Mouse (Mus musculus): ENCODE data around the gene Slc35b1.
A peak's percentile ranks its signal among the peaks of the same experiment; 100 is the strongest.

Slc35b1 gene

DNA sequence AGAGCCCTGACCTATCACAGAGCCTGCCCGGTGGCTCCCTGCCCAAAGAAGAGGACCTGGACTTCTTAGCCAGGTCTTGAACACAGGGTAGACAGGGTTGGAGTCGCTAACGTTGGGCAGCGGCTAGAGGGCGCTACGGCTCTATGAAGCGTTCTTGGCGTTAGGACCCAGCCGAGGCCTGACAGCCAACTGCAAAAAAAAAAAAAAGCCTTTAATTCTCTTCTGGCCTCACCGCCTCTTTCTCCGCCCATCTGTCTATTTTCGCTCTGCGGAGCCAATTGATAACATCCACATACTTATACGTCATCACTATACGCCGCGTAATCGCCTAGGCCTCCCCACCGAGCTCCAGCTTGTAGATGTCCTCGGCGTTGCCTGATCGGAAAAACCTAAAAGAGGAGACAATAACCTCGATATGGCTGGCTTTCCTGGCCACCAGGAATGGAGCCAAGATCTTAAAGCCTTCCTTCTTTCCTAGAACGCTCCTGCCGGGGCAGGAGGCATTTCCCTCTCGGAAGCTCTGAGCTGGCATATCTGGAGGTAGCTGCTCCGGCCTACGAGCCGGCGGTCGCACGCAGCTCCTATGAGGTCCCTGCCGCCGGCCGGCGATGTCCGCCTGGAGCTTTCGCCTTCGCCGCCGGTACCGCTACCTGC lies at the start of gene Slc35b1:
Gene Slc35b1 (plus strand): TSS at position 374 of the 654 bp plus-strand sequence.
- DNase-seq (ENCODE audit: low read depth) = peak; percentile 96

GRCm38 (mm10) chr11:95336568-95337128 lies 47.8 kb upstream of the Slc35b1 start, which contains the start of gene Fam117a:
Gene Fam117a (plus strand): TSS chr11:95337018.
- peak; percentile 84 for DNase-seq (ENCODE audit: low read depth)

DNA sequence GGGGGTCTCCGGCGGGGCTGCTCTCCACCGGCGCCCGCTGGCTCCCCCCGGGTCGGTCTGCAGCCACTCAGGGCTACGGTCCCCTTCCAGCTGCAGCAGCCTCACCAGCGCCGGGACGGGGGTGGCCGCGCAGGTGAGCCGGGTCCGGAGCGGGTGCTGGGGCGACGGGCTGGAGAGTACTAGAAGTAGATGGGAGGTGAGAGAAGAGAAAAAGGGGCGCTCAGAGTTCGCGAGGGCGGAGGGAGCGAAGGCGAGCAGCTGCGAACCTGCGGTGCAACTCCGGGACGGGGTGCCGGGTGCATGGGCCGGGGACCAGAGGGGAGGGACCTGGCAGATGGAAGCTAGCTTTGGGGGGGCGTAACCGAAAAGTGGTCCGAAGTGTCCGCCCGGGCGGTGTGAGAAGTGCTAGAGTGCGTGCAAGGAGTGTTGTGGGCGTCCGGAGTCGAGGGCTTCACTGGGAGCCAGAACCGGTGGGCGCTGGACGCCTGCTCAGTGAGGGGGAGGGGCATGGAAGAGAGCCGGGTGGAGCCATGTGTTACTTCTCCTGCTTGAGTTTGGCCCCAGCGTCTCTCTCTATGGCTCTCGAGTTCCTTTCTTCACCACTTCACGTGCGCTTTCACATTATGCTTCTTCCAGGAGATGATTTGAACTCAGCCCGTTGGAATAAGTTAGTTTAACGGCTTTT lies 47.2 kb upstream of the Slc35b1 start:
- no peak for DNase-seq (ENCODE audit: low read depth)

GRCm38 (mm10) chr11:95337846-95338342 lies 46.6 kb upstream of the Slc35b1 start:
- DNase-seq (ENCODE audit: low read depth) = no peak

- DNase-seq (ENCODE audit: low read depth) = no peak
Measured at GRCm38 (mm10) chr11:95339471-95340021, 44.9 kb upstream of the Slc35b1 start.

DNA sequence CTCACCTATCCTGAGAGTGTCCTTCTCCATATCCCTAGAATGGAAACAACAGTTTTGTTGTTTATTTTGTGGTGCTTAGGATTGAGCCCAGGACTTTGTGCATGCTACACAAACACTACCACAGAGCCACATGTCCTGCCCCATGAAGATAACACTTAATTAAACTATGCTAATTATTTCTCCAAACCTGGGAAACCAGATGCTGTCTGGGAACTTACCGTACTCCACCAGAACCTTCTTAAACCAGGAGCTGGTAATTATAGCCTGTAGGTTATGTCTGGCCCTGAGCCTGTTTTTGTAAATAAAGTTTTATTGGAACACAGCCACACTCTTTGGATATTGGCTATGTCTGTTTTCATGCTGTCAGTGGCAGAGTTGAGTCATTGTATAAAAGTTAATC lies 44.2 kb upstream of the Slc35b1 start:
- no peak for DNase-seq (ENCODE audit: low read depth)

DNA sequence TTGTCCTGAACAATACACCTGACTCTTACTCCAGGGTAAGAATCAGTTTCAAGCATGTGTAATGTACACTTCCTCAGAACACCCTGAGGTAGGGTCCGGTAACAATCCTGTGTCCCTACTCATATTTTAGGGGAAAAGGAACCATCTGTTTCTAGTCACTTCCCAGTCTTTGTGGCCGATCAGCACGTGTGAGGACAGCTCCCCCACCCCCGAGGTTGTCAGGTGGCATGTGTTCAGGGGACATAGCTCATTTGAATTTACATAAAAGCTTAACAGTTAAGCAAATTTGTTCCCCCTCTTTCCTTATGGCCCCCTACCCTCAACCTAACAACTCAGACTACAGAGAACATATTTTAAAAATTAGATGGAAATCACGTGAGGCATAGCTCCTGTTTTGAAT lies 43.8 kb upstream of the Slc35b1 start:
- no peak for DNase-seq (ENCODE audit: low read depth)

GRCm38 (mm10) chr11:95343180-95343579 lies 41.3 kb upstream of the Slc35b1 start:
- DNase-seq (ENCODE audit: low read depth) = no peak

DNA sequence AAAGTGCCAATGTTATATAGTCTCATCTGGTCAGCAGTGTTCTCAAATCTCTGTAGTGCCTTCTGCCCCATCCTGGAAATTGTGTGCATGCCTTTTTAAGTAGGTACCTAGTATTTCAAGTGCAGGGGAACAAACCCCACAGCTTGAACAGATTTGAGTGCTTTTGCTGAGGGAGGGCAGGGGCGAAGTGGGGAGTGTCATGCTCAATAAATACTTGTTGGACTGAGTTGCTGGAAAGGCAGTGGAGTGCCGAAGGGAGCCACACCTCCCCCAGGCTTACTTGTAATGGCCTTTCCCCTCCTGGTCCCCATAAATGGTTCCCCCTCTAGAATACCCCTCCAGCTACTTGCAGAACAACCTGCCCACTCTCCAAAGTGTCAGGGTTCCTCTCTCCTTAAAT lies 40.3 kb upstream of the Slc35b1 start:
- DNase-seq (ENCODE audit: low read depth) = no peak

GRCm38 (mm10) chr11:95350289-95350688 lies 34.2 kb upstream of the Slc35b1 start:
- no peak for DNase-seq (ENCODE audit: low read depth)

- no peak for DNase-seq (ENCODE audit: low read depth)
Measured at GRCm38 (mm10) chr11:95350960-95351359, 33.5 kb upstream of the Slc35b1 start.

DNA sequence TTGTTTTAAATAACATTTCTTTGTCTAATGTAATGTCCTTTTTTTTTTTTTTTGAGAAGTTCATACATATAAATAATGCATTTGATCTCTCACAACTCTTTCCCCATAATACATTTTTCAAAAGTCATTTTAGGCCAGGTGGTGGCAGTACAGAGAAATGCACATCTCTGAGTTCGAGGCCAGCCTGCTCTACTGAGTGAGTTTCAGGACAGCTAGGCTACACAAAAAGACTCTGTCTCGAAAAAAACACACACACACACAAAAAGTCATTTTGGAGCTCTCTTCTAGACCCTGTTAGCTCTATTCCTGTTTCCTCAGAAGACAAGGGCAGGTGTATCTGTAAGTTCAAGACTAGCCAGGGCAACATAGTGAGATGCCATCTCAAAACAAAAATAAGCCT lies 31.8 kb upstream of the Slc35b1 start:
- no peak for DNase-seq (ENCODE audit: low read depth)

- DNase-seq (ENCODE audit: low read depth) = no peak
Measured at GRCm38 (mm10) chr11:95353226-95353625, 31.3 kb upstream of the Slc35b1 start.

DNA sequence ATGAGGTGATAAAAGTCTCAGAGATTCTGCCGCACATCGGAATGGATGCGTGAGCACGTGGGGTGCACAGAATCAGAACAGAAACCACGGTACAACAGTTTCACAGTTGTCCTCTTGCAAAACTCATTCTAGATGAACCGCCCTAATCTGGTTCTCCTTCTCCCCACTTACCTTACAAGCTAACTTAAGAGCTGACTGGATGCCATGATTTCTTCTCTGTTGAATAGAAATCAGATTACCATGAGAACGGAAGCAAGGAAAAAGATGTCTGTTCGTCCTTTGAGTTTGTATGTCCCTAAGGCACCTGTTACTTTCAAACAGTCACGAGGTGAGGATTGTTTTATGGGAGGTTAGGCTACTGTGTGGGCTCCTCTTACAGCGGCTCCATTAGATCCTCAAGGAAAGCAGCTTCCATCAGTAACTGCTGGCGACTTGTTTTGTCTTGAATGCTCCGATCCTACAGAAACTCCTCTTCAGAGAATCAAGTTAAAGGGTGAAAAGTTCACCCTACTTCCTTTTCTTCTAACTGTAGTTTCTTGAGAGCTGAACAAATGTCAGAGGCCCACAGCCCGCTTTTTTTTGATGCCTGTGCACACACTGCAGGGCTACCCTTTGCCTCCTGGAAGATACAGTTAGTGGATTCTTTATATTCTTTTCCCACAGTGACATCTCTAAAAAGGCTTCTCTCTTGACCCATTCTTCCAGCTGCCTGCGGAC lies 30.1 kb upstream of the Slc35b1 start:
- no peak for DNase-seq (ENCODE audit: low read depth)

DNA sequence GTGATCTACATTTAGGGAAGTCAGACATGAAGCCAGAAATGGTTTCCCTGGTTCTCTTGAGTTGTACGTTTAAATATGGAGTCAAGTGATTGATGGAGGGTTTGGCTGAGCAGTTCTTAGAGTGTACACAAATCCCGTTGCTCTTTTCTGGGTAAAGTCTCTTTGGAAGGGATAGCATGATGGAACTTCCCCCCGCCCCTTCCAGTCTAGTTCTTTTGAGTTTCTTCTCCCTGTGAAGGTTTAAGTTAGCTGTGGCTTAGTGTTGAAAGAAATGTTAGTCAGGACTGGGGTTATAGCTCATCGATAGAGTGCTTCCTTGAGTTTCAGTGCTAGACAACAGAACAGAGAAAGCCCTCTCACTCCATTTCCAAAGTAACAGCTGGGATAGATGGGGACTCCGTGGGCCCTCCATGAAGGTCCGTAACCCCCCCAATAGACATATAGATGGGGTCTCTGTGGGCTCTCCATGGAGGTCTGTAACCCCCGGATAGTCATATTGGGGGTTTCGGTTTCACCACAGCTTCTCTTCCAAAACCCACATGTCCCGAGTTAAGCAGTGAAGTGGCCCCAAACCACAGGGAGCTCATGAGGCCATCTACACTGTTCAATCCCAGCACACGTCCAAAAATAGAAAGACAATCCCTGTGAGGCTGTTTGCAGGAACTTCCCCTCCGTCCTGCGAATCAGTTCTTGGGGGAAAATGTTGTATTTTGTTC lies 29.4 kb upstream of the Slc35b1 start:
- no peak for DNase-seq (ENCODE audit: low read depth)

DNA sequence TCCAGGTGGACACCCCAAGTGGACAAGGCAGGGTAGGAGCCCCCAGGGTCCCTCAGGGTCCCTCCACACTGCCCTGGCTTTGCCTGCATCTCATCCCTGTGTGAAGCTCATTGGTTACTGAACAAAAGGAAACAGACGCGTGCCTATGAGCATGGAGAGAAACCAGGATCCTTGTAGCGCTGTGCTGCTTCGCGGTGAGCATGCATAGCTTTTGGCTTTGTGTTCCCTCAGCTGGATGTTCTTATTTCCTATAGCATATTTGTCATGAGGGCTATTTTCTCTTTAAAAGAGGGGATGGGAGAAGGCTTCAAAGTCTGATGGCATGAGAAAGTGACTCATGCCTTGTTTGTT lies 28.9 kb upstream of the Slc35b1 start:
- no peak for DNase-seq (ENCODE audit: low read depth)

GRCm38 (mm10) chr11:95356039-95356438 lies 28.5 kb upstream of the Slc35b1 start:
- no peak for DNase-seq (ENCODE audit: low read depth)

- peak; percentile 78 for DNase-seq (ENCODE audit: low read depth)
Measured at GRCm38 (mm10) chr11:95356469-95357273, 27.8 kb upstream of the Slc35b1 start.

DNA sequence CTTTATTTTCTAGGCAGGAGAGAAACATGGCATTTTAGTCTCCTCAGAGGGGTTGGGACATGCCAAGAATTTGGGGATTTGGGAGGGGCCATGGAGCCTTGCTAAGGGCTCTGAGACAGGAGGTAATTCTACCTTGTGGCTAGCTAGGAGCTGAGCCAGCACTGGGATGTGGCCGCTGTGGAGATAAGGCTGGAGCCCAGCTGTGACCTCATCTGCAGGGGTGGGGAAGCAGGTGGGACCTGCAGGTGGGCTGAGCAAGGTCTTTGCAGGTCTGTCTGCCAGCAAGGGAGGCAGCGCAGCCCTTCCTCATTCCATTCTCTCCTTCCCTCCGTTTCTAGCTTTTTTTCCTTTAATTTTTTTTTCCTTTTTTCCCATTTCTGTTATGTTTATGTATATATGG lies 26.2 kb upstream of the Slc35b1 start:
- no peak for DNase-seq (ENCODE audit: low read depth)

DNA sequence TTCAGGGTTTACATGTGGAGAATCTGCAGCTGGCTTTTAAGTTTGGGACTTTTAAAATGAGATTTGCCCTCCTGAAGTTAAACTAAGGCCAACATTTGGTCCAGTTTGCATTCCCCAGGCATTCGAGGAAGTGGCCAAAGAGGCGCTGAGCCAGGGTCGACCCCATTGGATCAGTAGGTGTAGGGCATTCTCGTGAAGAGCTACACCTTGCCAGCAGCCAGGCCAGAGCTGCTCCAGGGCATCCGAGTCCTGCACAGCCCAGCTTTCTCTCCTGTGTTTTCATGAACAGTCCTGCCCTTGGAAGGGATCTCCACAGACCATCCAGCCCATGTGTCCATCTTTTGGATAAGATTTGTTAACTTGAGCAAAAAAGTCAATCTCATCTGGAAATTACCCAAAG lies 20.1 kb upstream of the Slc35b1 start:
- no peak for DNase-seq (ENCODE audit: low read depth)

DNA sequence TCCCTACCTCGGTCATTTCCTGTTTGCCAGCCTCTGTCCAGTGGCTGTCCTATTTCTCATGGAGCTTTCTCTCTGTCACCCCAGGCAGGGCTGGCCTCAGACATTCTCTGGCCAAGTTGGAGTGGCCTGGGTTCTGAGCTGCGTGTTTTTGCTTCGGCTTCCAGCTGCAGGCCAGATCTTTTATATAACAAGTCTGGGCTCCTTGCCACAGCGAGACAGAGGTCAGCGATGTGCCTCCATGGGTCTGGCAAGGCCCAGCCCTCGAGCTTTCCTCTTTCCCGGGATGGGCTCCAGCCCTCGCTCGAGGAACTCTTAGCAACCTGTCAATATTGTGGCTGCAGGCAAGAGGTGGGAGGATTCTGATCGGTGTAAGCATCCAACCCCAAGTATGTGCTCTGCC lies 18.9 kb upstream of the Slc35b1 start:
- DNase-seq (ENCODE audit: low read depth) = no peak

Measured in c-Kit-positive CD71-negative TER-119-negative erythroid progenitor cells, embryonic 14.5 days (primary cell).